Mouse (Mus musculus) cerebellum, postnatal 4 days (tissue): Measurements from ENCODE around the gene Rsrc1.

Experiments
- DNase-seq, 2 experiments: peaks; one replicate each; pipeline ENCODE4 v3.0.0; 2022; ENCODE audit warnings: low spot score in 2 of 2, mixed read lengths in 1 of 2

Gene Rsrc1

GRCm38 (mm10) chr3:67280247-67280646 is 299.1 kb downstream of the Rsrc1 start:
- DNase-seq: no peak

GRCm38 (mm10) chr3:67284039-67284438 is 302.8 kb downstream of the Rsrc1 start:
- DNase-seq: no peak

- DNase-seq: peak in 1 of 2 experiments; percentile 5
Observed at GRCm38 (mm10) chr3:67284848-67285247, 303.7 kb downstream of the Rsrc1 start.

- no peak for DNase-seq
Observed at GRCm38 (mm10) chr3:67288664-67289063, 307.5 kb downstream of the Rsrc1 start.

- DNase-seq: no peak
Observed at GRCm38 (mm10) chr3:67289482-67289881, 308.3 kb downstream of the Rsrc1 start.

- no peak for DNase-seq
Observed at GRCm38 (mm10) chr3:67308725-67309124, 327.5 kb downstream of the Rsrc1 start.

- DNase-seq: no peak
Observed at GRCm38 (mm10) chr3:67309644-67310311, 328.6 kb downstream of the Rsrc1 start.

- no peak for DNase-seq
Observed at GRCm38 (mm10) chr3:67311436-67311835, 330.2 kb downstream of the Rsrc1 start.

- no peak for DNase-seq
Observed at GRCm38 (mm10) chr3:67322422-67322821, 341.2 kb downstream of the Rsrc1 start.

- DNase-seq: no peak
Observed at GRCm38 (mm10) chr3:67339558-67339957, 358.4 kb downstream of the Rsrc1 start.

GRCm38 (mm10) chr3:67340921-67341320 is 359.7 kb downstream of the Rsrc1 start:
- no peak for DNase-seq

GRCm38 (mm10) chr3:67343004-67343662 is 361.9 kb downstream of the Rsrc1 start:
- DNase-seq: no peak

- DNase-seq: peak; percentile 43 to 71
Observed at GRCm38 (mm10) chr3:67344599-67344998, 363.4 kb downstream of the Rsrc1 start.

GRCm38 (mm10) chr3:67346674-67347073 is 365.5 kb downstream of the Rsrc1 start:
- DNase-seq: no peak

GRCm38 (mm10) chr3:67351406-67352127 is 370.4 kb downstream of the Rsrc1 start:
- DNase-seq: no peak

- peak in 1 of 2 experiments; percentile 43 for DNase-seq
Observed at GRCm38 (mm10) chr3:67352128-67352762, 371.1 kb downstream of the Rsrc1 start.

- no peak for DNase-seq
Observed at GRCm38 (mm10) chr3:67352763-67353149, 371.6 kb downstream of the Rsrc1 start.

- DNase-seq: no peak
Observed at GRCm38 (mm10) chr3:67358376-67358775, 377.2 kb downstream of the Rsrc1 start.

- no peak for DNase-seq
Observed at GRCm38 (mm10) chr3:67366087-67366892, 385.1 kb downstream of the Rsrc1 start.

- DNase-seq: no peak
Observed at GRCm38 (mm10) chr3:67367481-67367880, 386.3 kb downstream of the Rsrc1 start.

GRCm38 (mm10) chr3:67369407-67370079 is 388.4 kb downstream of the Rsrc1 start:
- DNase-seq: no peak
